Mouse (Mus musculus) liver, embryonic 13.5 days (tissue): Measurements from ENCODE around the gene Tmem189. TPM values are rescaled to one million over a fixed set of nuclear protein-coding genes. Genes with fewer than 3 reads are reported as not detected.

Experiments
- ATAC-seq: fragments of 200-750 bp; cut with Nextera tagmentation; 2 replicates; pipeline ENCODE4 v1.8.0; 2017; ENCODE audit warnings: low read depth, mild to moderate bottlenecking, moderate number of reproducible peaks, moderate library complexity
- DNase-seq: peaks from one replicate; pipeline ENCODE4 v3.0.0; 2022
- H3K27ac ChIP-seq: fragments of 300-500 bp; sonication (generic); 2 replicates; pipeline ENCODE4 v1.5.1; 2015; ENCODE audit warnings: moderate library complexity, mild to moderate bottlenecking, inconsistent platforms
- H3K27me3 ChIP-seq: fragments of 300-500 bp; sonication (generic); 2 replicates; pipeline ENCODE4 v1.6.1; 2015; ENCODE audit warnings: mild to moderate bottlenecking, inconsistent platforms
- H3K36me3 ChIP-seq: fragments of 300-500 bp; sonication (generic); 2 replicates; pipeline ENCODE4 v1.6.1; 2015; ENCODE audit warnings: mild to moderate bottlenecking, inconsistent platforms
- H3K4me1 ChIP-seq: fragments of 300-500 bp; sonication (generic); replicated peaks from 2 replicates; pipeline ENCODE4 v1.6.1; 2015; ENCODE audit warnings: inconsistent platforms
- H3K4me2 ChIP-seq: fragments of 300-500 bp; sonication (generic); 2 replicates; pipeline ENCODE4 v1.6.1; 2015; ENCODE audit warnings: inconsistent platforms, mild to moderate bottlenecking, moderate library complexity
- H3K4me3 ChIP-seq: fragments of 300-500 bp; sonication (generic); replicated peaks from 2 replicates; pipeline ENCODE4 v1.5.1; 2015; ENCODE audit warnings: mild to moderate bottlenecking, inconsistent platforms
- H3K9ac ChIP-seq: fragments of 300-500 bp; sonication (generic); 2 replicates; pipeline ENCODE4 v1.6.1; 2015; ENCODE audit warnings: mild to moderate bottlenecking, inconsistent platforms
- H3K9me3 ChIP-seq: fragments of 300-500 bp; sonication (generic); replicated peaks from 2 replicates; pipeline ENCODE4 v1.6.1; 2016; ENCODE audit warnings: inconsistent platforms
- WGBS: fragments of 180-500 bp; shearing (Covaris S2); methylation state at CpG from one replicate; pipeline ENCODE4 v1.1.7; 2015; ENCODE audit not compliant: insufficient replicate concordance; 5-methylcytosine and 5-hydroxymethylcytosine counted together
- polyA plus RNA-seq: library from polyadenylated mRNA; unstranded; fragments of >200 nt; fragmentation: Nextera tagmentation; extraction: Ambion mirVana; gene quantifications from 2 replicates; pipeline ENCODE4 v1.2.1, GENCODE M21; 2015

The Tmem189 gene
- 16.1 and 17.1 TPM in 2 replicates for polyA plus RNA-seq

DNA sequence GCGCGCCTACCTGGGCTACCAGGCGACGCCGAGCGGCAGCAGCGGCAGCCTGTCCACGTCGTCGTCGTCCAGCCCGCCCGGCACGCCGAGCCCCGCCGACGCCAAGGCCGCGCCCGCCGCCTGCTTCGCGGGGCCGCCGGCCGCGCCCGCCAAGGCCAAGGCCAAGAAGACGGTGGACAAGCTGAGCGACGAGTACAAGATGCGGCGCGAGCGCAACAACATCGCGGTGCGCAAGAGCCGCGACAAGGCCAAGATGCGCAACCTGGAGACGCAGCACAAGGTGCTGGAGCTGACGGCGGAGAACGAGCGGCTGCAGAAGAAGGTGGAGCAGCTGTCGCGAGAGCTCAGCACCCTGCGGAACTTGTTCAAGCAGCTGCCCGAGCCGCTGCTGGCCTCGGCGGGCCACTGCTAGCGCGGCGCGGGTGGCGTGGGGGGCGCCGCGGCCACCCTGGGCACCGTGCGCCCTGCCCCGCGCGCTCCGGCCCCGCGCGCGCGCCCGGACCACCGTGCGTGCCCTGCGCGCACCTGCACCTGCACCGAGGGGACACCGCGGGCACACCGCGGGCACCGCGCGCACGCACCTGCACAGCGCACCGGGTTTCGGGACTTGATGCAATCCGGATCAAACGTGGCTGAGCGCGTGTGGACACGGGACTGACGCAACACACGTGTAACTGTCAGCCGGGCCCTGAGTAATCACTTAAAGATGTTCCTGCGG, at the start of gene Tmem189:
Tmem189 (minus strand) TSS at position 322 of the 718 bp plus-strand sequence.
- peak; percentile 2; the same call in 1 of the 2 replicates for ATAC-seq

DNA sequence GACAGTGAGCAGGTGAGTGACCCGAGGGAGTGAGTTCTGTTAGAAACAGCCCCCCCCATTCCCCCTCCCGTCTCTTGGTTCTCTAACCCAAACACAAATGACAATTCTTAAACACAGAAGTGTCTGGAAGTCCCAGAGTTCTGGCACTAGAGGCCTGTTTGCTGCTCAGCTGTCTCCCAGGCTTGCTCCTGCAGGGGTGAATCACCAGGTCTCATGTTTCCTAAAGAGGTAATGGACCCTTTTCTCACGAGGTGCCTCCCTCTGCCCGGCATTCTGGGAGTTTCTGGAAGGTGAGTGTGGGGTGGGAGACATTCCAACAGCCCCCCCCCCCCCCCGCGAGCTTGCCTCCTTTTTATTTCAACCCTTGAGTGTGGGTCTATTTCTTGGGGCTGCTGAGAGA, 49.4 kb upstream of the Tmem189 start:
- no peak overlapping the region for H3K27ac ChIP-seq
- H3K9me3 ChIP-seq: no peaks in the 10 kb centered on the region
- H3K4me1 ChIP-seq: peaks cover 7% of the 10 kb centered on the region; the same call in 1 of the 2 replicates
- no peaks in the 10 kb centered on the region for H3K27me3 ChIP-seq
- H3K4me3 ChIP-seq: no peak overlapping the region
- no peak for ATAC-seq
- DNase-seq: no peak
- 36% methylated on average over 5 of the region's 6 CpGs for WGBS
- H3K36me3 ChIP-seq: no peaks in the 10 kb centered on the region
- no peak overlapping the region for H3K4me2 ChIP-seq
- no peak overlapping the region for H3K9ac ChIP-seq

More for the DNA sequence above, at the start of gene Tmem189:
- Histone ChIP-seq H3K9ac (peak within 1 kb of the TSS; percentile 77), H3K4me1 (peaks cover 60% of the 10 kb centered on the region), H3K36me3 (no peaks in the 10 kb centered on the region), H3K27ac (peak within 1 kb of the TSS; percentile 80), H3K4me3 (peak within 1 kb of the TSS; percentile 73), H3K4me2 (peak within 1 kb of the TSS; percentile 92), H3K9me3 (no peaks in the 10 kb centered on the region), H3K27me3 (peaks cover 48% of the 10 kb centered on the region)
- WGBS: under 1% methylated on average over 67 of the region's 99 CpGs
- peak; percentile 49 for DNase-seq

DNA sequence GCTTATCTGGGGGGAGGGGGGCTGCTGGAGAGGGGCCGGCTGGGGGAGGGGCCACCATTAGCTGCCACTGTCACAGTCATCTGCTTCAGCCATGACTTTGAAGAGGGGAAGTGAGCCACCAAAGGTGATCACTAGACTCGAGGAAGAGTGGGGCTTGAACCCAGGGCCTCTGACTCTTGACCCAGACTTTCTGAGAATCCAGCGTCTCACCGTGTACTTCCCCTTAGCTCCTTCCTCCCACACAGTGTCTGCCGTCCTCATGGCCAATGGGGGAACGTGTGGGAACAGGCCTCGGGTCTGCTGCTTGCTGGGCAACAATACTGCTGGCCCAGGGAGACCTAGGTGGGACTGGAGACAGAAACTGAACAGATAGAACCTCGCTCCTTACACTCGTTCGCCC, 45.2 kb upstream of the Tmem189 start:
- Histone ChIP-seq H3K36me3 (no peaks in the 10 kb centered on the region), H3K9ac (no peak overlapping the region), H3K27ac (no peak overlapping the region), H3K4me1 (no peaks in the 10 kb centered on the region; the same call in 1 of the 2 replicates), H3K4me2 (no peak overlapping the region), H3K27me3 (no peaks in the 10 kb centered on the region), H3K9me3 (no peaks in the 10 kb centered on the region), H3K4me3 (no peak overlapping the region)
- ATAC-seq (no peak), DNase-seq (no peak)
- WGBS: 37% methylated on average over 10 of the region's 10 CpGs

- Histone ChIP-seq H3K27ac (no peak overlapping the region), H3K9me3 (no peaks in the 10 kb centered on the region), H3K36me3 (no peaks in the 10 kb centered on the region), H3K9ac (no peak overlapping the region), H3K4me1 (no peaks in the 10 kb centered on the region; the same call in 1 of the 2 replicates), H3K27me3 (0 out of 2 replicates have a peak, but pooled peaks cover 3% of the 10 kb centered on the region), H3K4me2 (no peak overlapping the region), H3K4me3 (no peak overlapping the region)
- 68% methylated on average over 13 of the region's 13 CpGs for WGBS
- ATAC-seq: no peak
- no peak for DNase-seq
Measured at GRCm38 (mm10) chr2:167731149-167731548, 41.5 kb upstream of the Tmem189 start.

DNA sequence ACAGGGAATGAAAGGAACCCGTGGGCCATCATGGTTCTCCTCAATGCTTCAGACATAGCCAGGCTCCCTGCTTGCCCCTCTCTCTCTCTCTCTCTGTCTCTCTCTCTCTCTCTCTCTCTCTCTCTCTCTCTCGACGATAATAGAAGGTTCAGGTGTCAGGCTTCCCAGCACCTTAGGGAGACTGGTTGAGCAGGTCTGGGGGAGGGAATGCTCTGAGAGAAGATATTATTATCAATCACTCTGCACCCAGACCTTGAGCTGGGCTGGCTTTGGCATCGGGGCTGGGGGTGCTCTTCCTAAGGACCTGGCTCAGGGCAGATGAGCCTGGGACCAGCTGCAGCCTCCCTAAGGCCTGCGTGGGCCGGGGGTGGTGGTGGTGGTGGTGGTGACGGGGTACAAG, 40.4 kb upstream of the Tmem189 start:
- Histone ChIP-seq H3K9ac (no peak overlapping the region), H3K4me2 (no peak overlapping the region), H3K36me3 (no peaks in the 10 kb centered on the region), H3K4me1 (no peaks in the 10 kb centered on the region), H3K9me3 (no peaks in the 10 kb centered on the region), H3K4me3 (no peak overlapping the region), H3K27me3 (0 out of 2 replicates have a peak, but pooled peaks cover 3% of the 10 kb centered on the region), H3K27ac (no peak overlapping the region)
- 62% methylated on average over 7 of the region's 7 CpGs for WGBS
- ATAC-seq (no peak), DNase-seq (no peak)

DNA sequence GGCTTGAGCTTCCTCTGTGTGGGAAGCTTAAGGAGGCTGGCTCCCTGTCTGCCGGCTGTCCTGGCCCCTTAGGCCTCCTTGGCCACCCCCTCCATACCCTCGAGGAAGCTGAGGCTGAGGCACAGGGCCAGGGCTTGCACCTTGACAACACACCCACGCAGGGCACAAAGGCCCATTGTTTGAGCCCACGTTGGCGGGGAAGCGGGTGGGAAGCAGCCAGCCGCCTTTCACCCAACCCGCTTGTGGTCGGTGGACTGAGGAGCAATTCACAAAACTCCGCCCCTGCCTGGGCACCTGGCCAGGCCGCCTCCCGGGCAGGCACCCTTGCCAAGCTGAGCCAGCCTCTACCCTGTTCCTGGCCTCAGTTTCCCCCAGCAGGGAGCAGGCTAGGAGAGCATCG, 37.5 kb upstream of the Tmem189 start:
- 68% methylated on average over 13 of the region's 13 CpGs for WGBS
- Histone ChIP-seq H3K9me3 (no peaks in the 10 kb centered on the region), H3K4me2 (no peak overlapping the region), H3K27ac (no peak overlapping the region), H3K9ac (no peak overlapping the region), H3K36me3 (no peaks in the 10 kb centered on the region), H3K4me3 (no peak overlapping the region), H3K4me1 (no peaks in the 10 kb centered on the region), H3K27me3 (peaks cover 6% of the 10 kb centered on the region; the same call in 1 of the 2 replicates)
- DNase-seq (no peak), ATAC-seq (no peak)

DNA sequence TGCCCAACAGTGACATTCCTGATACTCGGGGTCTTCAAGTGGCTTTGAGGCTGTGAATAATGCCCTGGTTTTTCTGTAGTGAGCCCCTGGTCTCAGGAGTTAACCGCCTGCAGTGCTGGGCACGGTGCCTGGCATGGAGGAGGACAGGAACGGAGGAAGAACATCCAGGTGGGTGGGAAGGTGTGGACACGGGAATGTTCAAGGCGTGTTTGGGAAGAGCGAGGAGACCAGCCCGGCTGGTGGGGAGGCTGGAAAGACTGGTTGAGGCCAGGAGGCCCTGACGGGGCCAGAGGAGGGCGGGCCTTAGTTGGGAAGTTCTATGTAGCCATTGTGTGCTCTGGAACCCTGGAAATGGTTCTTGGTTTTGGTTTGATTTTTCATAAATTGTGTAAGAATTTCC, 36.3 kb upstream of the Tmem189 start:
- Histone ChIP-seq H3K9ac (no peak overlapping the region), H3K4me2 (no peak overlapping the region), H3K36me3 (no peaks in the 10 kb centered on the region), H3K4me1 (no peaks in the 10 kb centered on the region), H3K4me3 (no peak overlapping the region), H3K9me3 (no peaks in the 10 kb centered on the region), H3K27me3 (peaks cover 11% of the 10 kb centered on the region), H3K27ac (no peak overlapping the region)
- ATAC-seq: no peak
- DNase-seq: no peak
- WGBS: 72% methylated on average over 10 of the region's 10 CpGs

GRCm38 (mm10) chr2:167723589-167724206, 34.1 kb upstream of the Tmem189 start:
- H3K27ac ChIP-seq: no peak overlapping the region
- 40% methylated on average over 11 of the region's 11 CpGs for WGBS
- no peak overlapping the region for H3K9ac ChIP-seq
- no peak overlapping the region for H3K4me2 ChIP-seq
- H3K36me3 ChIP-seq: no peaks in the 10 kb centered on the region
- peaks cover 8% of the 10 kb centered on the region for H3K27me3 ChIP-seq
- ATAC-seq (no peak), DNase-seq (no peak)
- no peak overlapping the region for H3K4me3 ChIP-seq
- H3K4me1 ChIP-seq: no peaks in the 10 kb centered on the region
- no peaks in the 10 kb centered on the region for H3K9me3 ChIP-seq

GRCm38 (mm10) chr2:167722538-167722937, 32.9 kb upstream of the Tmem189 start:
- Histone ChIP-seq H3K9ac (no peak overlapping the region), H3K4me2 (no peak overlapping the region), H3K27ac (no peak overlapping the region), H3K4me1 (no peaks in the 10 kb centered on the region), H3K36me3 (no peaks in the 10 kb centered on the region), H3K4me3 (no peak overlapping the region), H3K9me3 (no peaks in the 10 kb centered on the region), H3K27me3 (peaks cover 8% of the 10 kb centered on the region)
- ATAC-seq: no peak
- 66% methylated on average over 6 of the region's 6 CpGs for WGBS
- no peak for DNase-seq

DNA sequence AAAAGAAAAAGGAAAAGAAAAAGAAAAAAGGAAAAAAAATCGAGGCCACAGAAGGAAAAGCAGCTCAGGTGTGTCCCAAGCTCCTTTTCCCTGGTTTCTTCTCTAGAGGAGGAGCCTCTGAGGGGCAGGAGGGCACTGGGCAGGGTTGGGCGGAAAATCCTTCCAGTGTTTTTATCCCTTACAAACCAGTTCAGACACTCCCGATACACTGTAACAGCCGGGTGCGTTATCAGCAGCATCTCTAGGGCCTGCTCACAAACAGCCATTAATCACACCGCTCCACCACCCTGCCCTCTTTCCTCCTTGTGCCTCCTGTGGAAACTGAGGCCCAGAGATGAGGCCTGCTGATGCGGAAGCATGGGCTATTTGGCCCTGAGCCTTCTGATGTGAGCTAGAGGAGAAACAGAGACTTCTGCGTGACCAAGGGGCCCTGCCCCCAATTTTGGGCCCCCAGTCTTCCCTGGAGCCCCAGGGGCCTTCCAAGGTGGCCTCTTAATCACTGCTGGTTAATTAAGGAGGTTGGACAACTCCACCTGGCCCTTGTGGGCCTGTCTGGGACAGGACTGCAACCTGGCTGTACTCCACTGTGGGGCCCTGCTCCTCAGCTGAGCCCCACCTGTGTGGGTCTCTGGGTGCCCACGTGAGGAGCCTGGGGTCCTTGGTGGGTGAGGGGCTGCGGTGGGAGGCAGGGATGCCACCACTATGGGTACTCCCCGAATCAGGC, 31.7 kb upstream of the Tmem189 start:
- no peaks in the 10 kb centered on the region for H3K36me3 ChIP-seq
- no peak overlapping the region for H3K4me2 ChIP-seq
- H3K4me1 ChIP-seq: no peaks in the 10 kb centered on the region
- H3K9ac ChIP-seq: no peak overlapping the region
- H3K4me3 ChIP-seq: no peak overlapping the region
- no peaks in the 10 kb centered on the region for H3K9me3 ChIP-seq
- ATAC-seq (no peak), DNase-seq (no peak)
- WGBS: 57% methylated on average over 11 of the region's 11 CpGs
- H3K27ac ChIP-seq: no peak overlapping the region
- H3K27me3 ChIP-seq: peaks cover 8% of the 10 kb centered on the region

DNA sequence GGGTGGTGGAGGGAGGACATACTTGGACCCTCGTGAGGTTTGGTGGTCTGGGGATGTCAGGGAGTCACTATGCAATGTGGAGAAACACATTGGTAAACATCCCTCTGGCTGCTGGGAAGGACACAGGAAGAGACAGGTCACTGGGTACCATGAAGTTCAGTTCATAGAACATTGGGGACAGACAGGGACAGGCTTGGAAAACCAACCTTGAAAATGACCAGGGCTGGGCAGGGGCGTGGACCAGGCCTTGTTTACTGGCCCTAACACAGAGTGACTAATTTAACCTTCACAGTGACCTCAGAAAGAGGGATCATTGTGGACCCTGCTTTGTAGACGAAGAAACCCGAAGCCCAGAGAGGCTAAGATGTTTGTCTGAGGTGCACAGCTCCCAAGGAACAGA, 29.9 kb upstream of the Tmem189 start:
- H3K9me3 ChIP-seq: no peaks in the 10 kb centered on the region
- no peaks in the 10 kb centered on the region for H3K4me1 ChIP-seq
- H3K9ac ChIP-seq: no peak overlapping the region
- 51% methylated on average over 4 of the region's 4 CpGs for WGBS
- no peak for ATAC-seq
- no peak for DNase-seq
- H3K27ac ChIP-seq: no peak overlapping the region
- H3K36me3 ChIP-seq: no peaks in the 10 kb centered on the region
- H3K4me2 ChIP-seq: no peak overlapping the region
- H3K4me3 ChIP-seq: no peak overlapping the region
- peaks cover 8% of the 10 kb centered on the region for H3K27me3 ChIP-seq
